Comparison of ENCODE assay signal across 8 mouse cellular contexts in genomic region chr10:9012829-9013548, GRCm38 (mm10).
DNase-seq lines count a peak whose midpoint lies in the region; ATAC-seq and TF ChIP-seq lines count a peak whose summit lies in the region.

No protein-coding gene starts in this region.

- H3K9ac ChIP-seq in midbrain, embryonic 16.5 days (ENCODE audit: low read depth, low read length), result no peak overlapping the region

- no peaks in the 10 kb centered on the region for H3K36me3 ChIP-seq in heart, embryonic 10.5 days
- no peaks in the 10 kb centered on the region for H3K36me3 ChIP-seq in kidney, adult 2 months (ENCODE audit: control insufficient read depth, insufficient read depth, low read length)
- no peaks in the 10 kb centered on the region for H3K36me3 ChIP-seq in limb, embryonic 10.5 days
- H3K36me3 ChIP-seq in midbrain, embryonic 16.5 days (ENCODE audit: control insufficient read depth, insufficient read depth, low read length), result no peaks in the 10 kb centered on the region
- H3K36me3 ChIP-seq in splenic B cell, adult 2 months (ENCODE audit: control insufficient read depth, insufficient read depth, low read length, poor library complexity, severe bottlenecking), result no peaks in the 10 kb centered on the region

- TF ChIP-seq CTCF in kidney, adult 2 months (conservative IDR thresholded peaks at IDR 0.05; ENCODE audit: insufficient read depth, insufficient read length, low read depth, low read length), result peak; percentile 75

- 40% methylated on average over 5 of the region's 5 CpGs for WGBS in heart, embryonic 10.5 days
- WGBS in kidney, adult 2 months, result 43% methylated on average over 5 of the region's 5 CpGs
- 41% methylated on average over 5 of the region's 5 CpGs for WGBS in limb, embryonic 10.5 days
- WGBS in midbrain, embryonic 16.5 days, result 38% methylated on average over 5 of the region's 5 CpGs

- H3K4me2 ChIP-seq in midbrain, embryonic 16.5 days (ENCODE audit: low read length), result no peak overlapping the region

- H3K9me3 ChIP-seq in heart, embryonic 10.5 days, result no peaks in the 10 kb centered on the region
- no peaks in the 10 kb centered on the region for H3K9me3 ChIP-seq in limb, embryonic 10.5 days (replicated peaks)
- H3K9me3 ChIP-seq in midbrain, embryonic 16.5 days (replicated peaks; ENCODE audit: control insufficient read depth, low read length, poor library complexity, severe bottlenecking), result no peaks in the 10 kb centered on the region

- 0 out of 2 replicates have a peak, but pooled peaks have one; percentile 56 for ATAC-seq in midbrain, embryonic 16.5 days

- no peak overlapping the region for H3K27ac ChIP-seq in heart, embryonic 10.5 days
- no peak overlapping the region for H3K27ac ChIP-seq in kidney, adult 2 months (ENCODE audit: insufficient read depth, low read depth, low read length)
- no peak overlapping the region for H3K27ac ChIP-seq in limb, embryonic 10.5 days
- H3K27ac ChIP-seq in midbrain, embryonic 16.5 days (ENCODE audit: low read length), result no peak overlapping the region

- DNase-seq in heart, adult 11 months, result peak; percentile 92
- DNase-seq in heart, embryonic 10.5 days (ENCODE audit: low spot score), result no peak
- DNase-seq in cerebellum, postnatal 10 days, result peak; percentile 91 to 94
- DNase-seq in frontal cortex, postnatal 14 days (ENCODE audit: low spot score in 2 of 2), result peak; percentile 40 to 57
- peak; percentile 59 for DNase-seq in kidney, adult 2 months
- DNase-seq in limb, embryonic 10.5 days (ENCODE audit: low spot score), result peak; percentile 84
- peak; percentile 50 for DNase-seq in splenic B cell, adult 2 months (ENCODE audit: low read depth, low spot score)

- no peak for TF ChIP-seq POLR2A in kidney, adult 2 months (IDR thresholded peaks at IDR 0.05; ENCODE audit: low read depth, low read length)

- H3K4me3 ChIP-seq in heart, embryonic 10.5 days, result no peak overlapping the region
- no peak overlapping the region for H3K4me3 ChIP-seq in kidney, adult 2 months (ENCODE audit: insufficient read depth, low read depth, low read length)
- H3K4me3 ChIP-seq in limb, embryonic 10.5 days, result no peak overlapping the region
- no peak overlapping the region for H3K4me3 ChIP-seq in midbrain, embryonic 16.5 days (ENCODE audit: low read depth, low read length)

- H3K4me1 ChIP-seq in heart, embryonic 10.5 days, result no peaks in the 10 kb centered on the region
- no peaks in the 10 kb centered on the region for H3K4me1 ChIP-seq in kidney, adult 2 months (ENCODE audit: control insufficient read depth, insufficient read depth, low read length)
- H3K4me1 ChIP-seq in limb, embryonic 10.5 days, result no peaks in the 10 kb centered on the region
- peaks cover 3% of the 10 kb centered on the region; the same call in 1 of the 2 replicates for H3K4me1 ChIP-seq in midbrain, embryonic 16.5 days (ENCODE audit: control insufficient read depth, insufficient read depth, low read length)

- no peaks in the 10 kb centered on the region; the same call in 1 of the 2 replicates for H3K27me3 ChIP-seq in heart, embryonic 10.5 days (ENCODE audit: insufficient read depth, poor library complexity, severe bottlenecking)
- no peaks in the 10 kb centered on the region for H3K27me3 ChIP-seq in kidney, adult 2 months (replicated peaks; ENCODE audit: control insufficient read depth, insufficient read depth, low read length)
- H3K27me3 ChIP-seq in limb, embryonic 10.5 days (ENCODE audit: low read depth, poor library complexity, severe bottlenecking), result no peaks in the 10 kb centered on the region
- H3K27me3 ChIP-seq in midbrain, embryonic 16.5 days (ENCODE audit: control insufficient read depth, insufficient read depth, low read depth, low read length), result no peaks in the 10 kb centered on the region
- no peaks in the 10 kb centered on the region for H3K27me3 ChIP-seq in splenic B cell, adult 2 months (ENCODE audit: control insufficient read depth, insufficient read depth, low read length, poor library complexity, severe bottlenecking)
